In genomic region chr7:19831837-19832236, GRCm38 (mm10) we compare ENCODE assay signal across 11 mouse cellular contexts. TPM values are rescaled to one million over a fixed set of nuclear protein-coding genes. Genes with fewer than 3 reads are reported as not detected.
DNase-seq lines count a peak whose midpoint lies in the region; ATAC-seq and TF ChIP-seq lines count a peak whose summit lies in the region.
"Had no signal": no experiment of that assay in that cellular context is flagged by ENCODE, and none has a peak within 500 bp of the region (broad histone marks: within the 10 kb centered on the region; RNA-seq: fewer than 3 reads in every experiment).

No protein-coding gene starts in this region.

- H3K27ac ChIP-seq in liver, adult 2 months (replicated peaks; ENCODE audit: insufficient read depth, low read depth, low read length): peak overlapping the region; percentile 79
- H3K27ac ChIP-seq: midbrain, embryonic 13.5 days had no signal

- no peak overlapping the region for H3K4me3 ChIP-seq in liver, adult 2 months (ENCODE audit: insufficient read depth, low read depth, low read length)
- H3K4me3 ChIP-seq: midbrain, embryonic 13.5 days had no signal

- ATAC-seq in erythroid progenitor cell, adult 5-6 weeks (replicated peaks; ENCODE audit: low FRiP score, poor library complexity, severe bottlenecking): 0 out of 2 replicates have a peak, but pooled peaks have one; percentile 54
- ATAC-seq: midbrain, embryonic 13.5 days had no signal

- peak; percentile 83 for DNase-seq in adrenal gland, adult 2 months
- no peak for DNase-seq in adrenal gland, adult 18-20 months (ENCODE audit: low spot score in 2 of 2)
- DNase-seq in liver, adult 2 months (ENCODE audit: extremely low read depth, low read depth, low spot score): peak; percentile 86
- no peak for DNase-seq in liver
- peak; percentile 59 for DNase-seq in skeletal muscle tissue, adult 2 months (ENCODE audit: low read depth, low spot score)
- DNase-seq in thymus, adult 18-20 months: no peak
- no peak for DNase-seq in gastrocnemius, postnatal 25 days
- DNase-seq: cerebellum, adult 2 months; gastrocnemius, postnatal 36 days had no signal

- no peaks in the 10 kb centered on the region for H3K36me3 ChIP-seq in liver, adult 2 months (ENCODE audit: control insufficient read depth, insufficient read depth, low read length)
- H3K36me3 ChIP-seq: midbrain, embryonic 13.5 days had no signal

- no peaks in the 10 kb centered on the region for H3K27me3 ChIP-seq in liver, adult 2 months (ENCODE audit: control insufficient read depth, insufficient read depth, low read length)
- H3K27me3 ChIP-seq: midbrain, embryonic 13.5 days had no signal

- TF ChIP-seq POLR2A in liver, adult 2 months (IDR thresholded peaks at IDR 0.05; ENCODE audit: extremely low read depth, insufficient read depth, low read length): no peak

- H3K9ac ChIP-seq in liver, adult 2 months (ENCODE audit: low read depth, low read length): no peak overlapping the region; the same call in 1 of the 2 replicates
- H3K9ac ChIP-seq: midbrain, embryonic 13.5 days had no signal

- no peak for TF ChIP-seq CTCF in liver, adult 2 months (IDR thresholded peaks at IDR 0.05; ENCODE audit: low read depth, low read length)

- peaks cover 21% of the 10 kb centered on the region for H3K4me1 ChIP-seq in liver, adult 2 months (ENCODE audit: control insufficient read depth, insufficient read depth, low read length)
- H3K4me1 ChIP-seq: midbrain, embryonic 13.5 days had no signal

- H3K79me2 ChIP-seq in liver, adult 2 months (ENCODE audit: control insufficient read depth, insufficient read depth, low read length): no peaks in the 10 kb centered on the region

- WGBS in liver, adult 2 months: 32% methylated on average over 9 of the region's 9 CpGs

RNA-seq across cellular contexts. Expression of gene Bcl3, which starts 9.3 kb away (rescaled TPM):
- total RNA-seq in adrenal gland, adult 2 months (2021): 10 to 100 TPM; 26.7 to 34.1 TPM
- 155 and 161 TPM in 2 replicates for polyA plus RNA-seq in adrenal gland, adult 2 months (2012; rRNA removed)
- total RNA-seq in adrenal gland, adult 18-20 months (2021): 10 to 100 TPM; 21.9 to 34.8 TPM
- 3.0 and 7.4 TPM in 2 replicates for total RNA-seq in liver, adult 2 months (2014; rRNA removed)
- polyA plus RNA-seq in liver, adult 2 months (2012; rRNA removed): 72.8 and 76.8 TPM in 2 replicates
- 15.5 and 21.3 TPM in 2 replicates for total RNA-seq in erythroid progenitor cell, adult 5-6 weeks (2015; ENCODE audit: low replicate concordance)
- 0.77 TPM in 1 of 2 replicates, not detected in the other for total RNA-seq in erythroid progenitor cell, adult 5-6 weeks (2017; ENCODE audit: low replicate concordance)
- 1 to 10 TPM; 1.2 TPM for total RNA-seq in gastrocnemius, postnatal 25 days (2021)

RNA-seq across cellular contexts. Expression of gene Gm19345, which starts 20.0 kb away (rescaled TPM):
- total RNA-seq in adrenal gland, adult 2 months (2021): under 1 TPM in 1 of 2 experiments, not detected in 1; 0.86 TPM
- 0.71 and 1.3 TPM in 2 replicates for polyA plus RNA-seq in adrenal gland, adult 2 months (2012; rRNA removed)
- not detected for total RNA-seq in adrenal gland, adult 18-20 months (2021)
- not detected in 2 replicates for total RNA-seq in liver, adult 2 months (2014; rRNA removed)
- 0.11 TPM in 1 of 2 replicates, not detected in the other for polyA plus RNA-seq in liver, adult 2 months (2012; rRNA removed)
- total RNA-seq in erythroid progenitor cell, adult 5-6 weeks (2015; ENCODE audit: low replicate concordance): not detected in 2 replicates
- not detected in 2 replicates for total RNA-seq in erythroid progenitor cell, adult 5-6 weeks (2017; ENCODE audit: low replicate concordance)
- total RNA-seq in gastrocnemius, postnatal 25 days (2021): not detected
- total RNA-seq: gastrocnemius, postnatal 36 days had no signal

RNA-seq across cellular contexts. Expression of gene Ceacam16, which starts 29.3 kb away (rescaled TPM):
- not detected for total RNA-seq in adrenal gland, adult 2 months (2021)
- polyA plus RNA-seq in adrenal gland, adult 2 months (2012; rRNA removed): 0.52 and 0.55 TPM in 2 replicates
- total RNA-seq in adrenal gland, adult 18-20 months (2021): not detected
- 0.09 and 0.34 TPM in 2 replicates for total RNA-seq in liver, adult 2 months (2014; rRNA removed)
- 0.09 and 0.11 TPM in 2 replicates for polyA plus RNA-seq in liver, adult 2 months (2012; rRNA removed)
- total RNA-seq in erythroid progenitor cell, adult 5-6 weeks (2015; ENCODE audit: low replicate concordance): not detected in 2 replicates
- not detected in 2 replicates for total RNA-seq in erythroid progenitor cell, adult 5-6 weeks (2017; ENCODE audit: low replicate concordance)
- total RNA-seq in gastrocnemius, postnatal 25 days (2021): not detected
- total RNA-seq: gastrocnemius, postnatal 36 days had no signal

RNA-seq across cellular contexts. Expression of gene Cblc, which starts 35.2 kb away (rescaled TPM):
- total RNA-seq in adrenal gland, adult 2 months (2021): not detected
- polyA plus RNA-seq in adrenal gland, adult 2 months (2012; rRNA removed): 0.60 TPM in 1 of 2 replicates, not detected in the other
- under 1 TPM in 1 of 2 experiments, not detected in 1; 0.64 TPM for total RNA-seq in adrenal gland, adult 18-20 months (2021)
- 17.4 and 17.8 TPM in 2 replicates for total RNA-seq in liver, adult 2 months (2014; rRNA removed)
- 23.0 and 23.5 TPM in 2 replicates for polyA plus RNA-seq in liver, adult 2 months (2012; rRNA removed)
- not detected in 2 replicates for total RNA-seq in erythroid progenitor cell, adult 5-6 weeks (2015; ENCODE audit: low replicate concordance)
- total RNA-seq in erythroid progenitor cell, adult 5-6 weeks (2017; ENCODE audit: low replicate concordance): not detected in 2 replicates
- not detected for total RNA-seq in gastrocnemius, postnatal 25 days (2021)
- total RNA-seq: gastrocnemius, postnatal 36 days had no signal
- polyA plus RNA-seq: cerebellum, adult 2 months had no signal

RNA-seq across cellular contexts. Expression of gene Ceacam19, which starts 55.9 kb away (rescaled TPM):
- not detected for total RNA-seq in adrenal gland, adult 2 months (2021)
- not detected in 2 replicates for polyA plus RNA-seq in adrenal gland, adult 2 months (2012; rRNA removed)
- total RNA-seq in adrenal gland, adult 18-20 months (2021): not detected
- not detected in 2 replicates for total RNA-seq in liver, adult 2 months (2014; rRNA removed)
- not detected in 2 replicates for polyA plus RNA-seq in liver, adult 2 months (2012; rRNA removed)
- not detected in 2 replicates for total RNA-seq in erythroid progenitor cell, adult 5-6 weeks (2015; ENCODE audit: low replicate concordance)
- total RNA-seq in erythroid progenitor cell, adult 5-6 weeks (2017; ENCODE audit: low replicate concordance): not detected in 2 replicates
- total RNA-seq in gastrocnemius, postnatal 25 days (2021): not detected
- total RNA-seq: gastrocnemius, postnatal 36 days had no signal
- polyA plus RNA-seq: cerebellum, adult 2 months; midbrain, embryonic 13.5 days had no signal

Comparison
In these comparisons a context has a peak if more than half of its experiments do, and no peak if none do; other contexts are left out.
1. DNase-seq: peak in adrenal gland, adult 2 months (single experiment), liver, adult 2 months (single experiment) and skeletal muscle tissue, adult 2 months (single experiment); none in adrenal gland, adult 18-20 months (0 of 2), liver (single experiment), thymus, adult 18-20 months (0 of 2) and gastrocnemius, postnatal 25 days (single experiment).